10 mouse cellular contexts compared by ENCODE assay signal in the genomic region with DNA sequence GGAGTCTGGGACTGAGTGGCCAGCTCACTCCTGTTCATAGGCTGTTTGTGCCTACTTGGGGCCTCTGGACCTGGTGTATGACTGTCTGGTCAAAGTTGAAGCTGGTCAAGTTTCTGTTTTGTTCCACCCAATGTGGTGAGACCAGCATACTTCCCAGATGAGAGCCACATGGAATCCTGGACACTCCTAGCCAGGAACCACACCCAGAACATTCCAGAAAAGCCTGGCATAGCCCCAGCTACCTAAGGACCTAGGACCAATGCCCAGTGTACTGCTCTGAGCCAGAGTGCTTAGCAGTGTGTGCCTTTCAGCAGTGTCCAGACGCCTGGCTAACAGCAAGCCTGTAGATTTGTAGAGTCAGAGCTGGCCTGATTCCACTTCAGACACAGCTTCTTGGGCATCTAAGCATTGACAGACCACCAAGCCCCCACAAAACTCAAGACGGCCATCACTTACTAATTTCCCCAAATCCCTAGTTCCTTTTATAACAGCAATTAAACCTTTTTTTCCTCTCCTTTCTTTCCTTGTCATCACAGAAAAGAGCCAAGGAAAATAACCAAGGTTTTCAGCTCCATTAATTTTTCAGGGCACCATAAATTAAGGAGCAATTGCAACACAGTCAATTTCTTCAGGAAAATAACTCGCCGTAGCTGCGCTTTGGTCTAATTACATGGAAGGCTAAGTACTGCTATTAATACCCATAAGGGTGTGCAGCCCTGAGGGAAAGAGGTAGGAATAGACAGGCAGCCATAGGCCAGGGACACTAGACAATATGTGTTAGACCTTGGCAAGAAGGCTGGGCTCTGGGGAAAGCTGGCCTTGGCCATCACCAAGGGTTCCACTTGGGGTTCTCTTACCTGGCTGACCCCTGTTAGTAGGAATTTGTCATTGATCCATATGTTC.
A peak's percentile ranks its signal among the peaks of the same experiment; 100 is the strongest.
DNase-seq lines count a peak whose midpoint lies in the region; ATAC-seq and TF ChIP-seq lines count a peak whose summit lies in the region.
"Had no signal": no experiment of that assay in that cellular context is flagged by ENCODE, and none has a peak within 500 bp of the region (broad histone marks: within the 10 kb centered on the region; RNA-seq: fewer than 3 reads in every experiment).

No protein-coding gene starts in this region.

- ATAC-seq in midbrain, postnatal 0 days (ENCODE audit: low FRiP score) = no peak
- no peak for ATAC-seq in midbrain, embryonic 16.5 days
- ATAC-seq in neural tube, embryonic 14.5 days (ENCODE audit: low read depth) = peak; percentile 68
- ATAC-seq in inflammation-experienced regulatory T-cells, adult 6 months = no peak

- H3K27ac ChIP-seq in midbrain, postnatal 0 days (ENCODE audit: low read depth, low read length) = no peak overlapping the region
- no peak overlapping the region for H3K27ac ChIP-seq in midbrain, embryonic 16.5 days (ENCODE audit: low read length)
- no peak overlapping the region; the same call in 1 of the 2 replicates for H3K27ac ChIP-seq in neural tube, embryonic 14.5 days (ENCODE audit: low read depth, low read length)
- no peak overlapping the region for H3K27ac ChIP-seq in thymus, adult 2 months (ENCODE audit: control insufficient read depth, insufficient read depth, low read length)
- H3K27ac ChIP-seq: liver, embryonic 13.5 days had no signal

- 65% methylated on average over 5 of the region's 5 CpGs for WGBS in midbrain, postnatal 0 days
- WGBS in midbrain, embryonic 16.5 days = 80% methylated on average over 5 of the region's 5 CpGs
- WGBS in neural tube, embryonic 14.5 days = 36% methylated on average over 5 of the region's 5 CpGs
- WGBS in thymus, adult 2 months = 95% methylated on average over 5 of the region's 5 CpGs

- no peak for TF ChIP-seq POLR2A in thymus, adult 2 months (IDR thresholded peaks at IDR 0.05; ENCODE audit: control insufficient read depth, extremely low read depth, insufficient read depth, low read length, poor library complexity)

- H3K9me3 ChIP-seq in midbrain, postnatal 0 days (ENCODE audit: low read length) = no peaks in the 10 kb centered on the region
- H3K9me3 ChIP-seq in midbrain, embryonic 16.5 days (replicated peaks; ENCODE audit: control insufficient read depth, low read length, poor library complexity, severe bottlenecking) = no peaks in the 10 kb centered on the region
- H3K9me3 ChIP-seq in neural tube, embryonic 14.5 days (ENCODE audit: control insufficient read depth, low read length) = no peaks in the 10 kb centered on the region
- H3K9me3 ChIP-seq: liver, embryonic 13.5 days had no signal

- no peak overlapping the region for H3K4me3 ChIP-seq in midbrain, postnatal 0 days (ENCODE audit: low read depth, low read length)
- H3K4me3 ChIP-seq in midbrain, embryonic 16.5 days (ENCODE audit: low read depth, low read length) = no peak overlapping the region
- no peak overlapping the region for H3K4me3 ChIP-seq in neural tube, embryonic 14.5 days (ENCODE audit: low read depth, low read length)
- H3K4me3 ChIP-seq in thymus, adult 2 months (ENCODE audit: control insufficient read depth, insufficient read depth, low read length) = no peak overlapping the region
- H3K4me3 ChIP-seq: liver, embryonic 13.5 days had no signal

- TF ChIP-seq CTCF in midbrain, postnatal 0 days (IDR thresholded peaks at IDR 0.05) = no peak
- no peak for TF ChIP-seq CTCF in thymus, adult 2 months (IDR thresholded peaks at IDR 0.05; ENCODE audit: borderline replicate concordance, control insufficient read depth, extremely low read depth, insufficient read depth, low read length, poor library complexity)

- H3K36me3 ChIP-seq in midbrain, postnatal 0 days (ENCODE audit: insufficient read depth, low read length) = peaks cover 5% of the 10 kb centered on the region; the same call in 1 of the 2 replicates
- H3K36me3 ChIP-seq in midbrain, embryonic 16.5 days (ENCODE audit: control insufficient read depth, insufficient read depth, low read length) = no peaks in the 10 kb centered on the region
- no peaks in the 10 kb centered on the region for H3K36me3 ChIP-seq in neural tube, embryonic 14.5 days (ENCODE audit: control insufficient read depth, insufficient read depth, low read length)
- H3K36me3 ChIP-seq in thymus, adult 2 months (ENCODE audit: control insufficient read depth, insufficient read depth, low read length) = no peaks in the 10 kb centered on the region
- H3K36me3 ChIP-seq: liver, embryonic 13.5 days had no signal

- H3K4me2 ChIP-seq in midbrain, postnatal 0 days (ENCODE audit: low read depth, low read length, poor library complexity, severe bottlenecking) = no peak overlapping the region
- no peak overlapping the region for H3K4me2 ChIP-seq in midbrain, embryonic 16.5 days (ENCODE audit: low read length)
- H3K4me2 ChIP-seq in neural tube, embryonic 14.5 days (ENCODE audit: low read depth, low read length) = no peak overlapping the region
- H3K4me2 ChIP-seq: liver, embryonic 13.5 days had no signal

- H3K4me1 ChIP-seq in midbrain, postnatal 0 days (ENCODE audit: insufficient read depth, low read length) = no peaks in the 10 kb centered on the region
- no peaks in the 10 kb centered on the region for H3K4me1 ChIP-seq in midbrain, embryonic 16.5 days (ENCODE audit: control insufficient read depth, insufficient read depth, low read length)
- no peaks in the 10 kb centered on the region for H3K4me1 ChIP-seq in neural tube, embryonic 14.5 days (ENCODE audit: control insufficient read depth, insufficient read depth, low read length)
- no peaks in the 10 kb centered on the region for H3K4me1 ChIP-seq in thymus, adult 2 months (replicated peaks; ENCODE audit: control insufficient read depth, insufficient read depth, low read length)
- H3K4me1 ChIP-seq: liver, embryonic 13.5 days had no signal

- peak; percentile 16 for DNase-seq in midbrain, postnatal 0 days (ENCODE audit: low spot score)
- peak; percentile 67 for DNase-seq in gastrocnemius, postnatal 25 days
- peak; percentile 69 for DNase-seq in kidney, adult 9 months
- no peak for DNase-seq in thymus, adult 2 months
- DNase-seq in layer of hippocampus, adult 8-10 months (ENCODE audit: low spot score in 2 of 2) = no peak
- DNase-seq: liver, embryonic 13.5 days; retina, postnatal 1 day had no signal

- H3K27me3 ChIP-seq in midbrain, postnatal 0 days (ENCODE audit: insufficient read depth, low read length) = no peaks in the 10 kb centered on the region
- H3K27me3 ChIP-seq in midbrain, embryonic 16.5 days (ENCODE audit: control insufficient read depth, insufficient read depth, low read depth, low read length) = no peaks in the 10 kb centered on the region
- H3K27me3 ChIP-seq in neural tube, embryonic 14.5 days (ENCODE audit: control insufficient read depth, insufficient read depth, low read length) = peaks cover 2% of the 10 kb centered on the region; the same call in 1 of the 2 replicates
- H3K27me3 ChIP-seq in thymus, adult 2 months (ENCODE audit: control insufficient read depth, insufficient read depth, low read length) = no peaks in the 10 kb centered on the region
- H3K27me3 ChIP-seq: liver, embryonic 13.5 days had no signal

- H3K9ac ChIP-seq in midbrain, postnatal 0 days (replicated peaks; ENCODE audit: low read length, poor library complexity, severe bottlenecking) = no peak overlapping the region
- no peak overlapping the region for H3K9ac ChIP-seq in midbrain, embryonic 16.5 days (ENCODE audit: low read depth, low read length)
- H3K9ac ChIP-seq in neural tube, embryonic 14.5 days (replicated peaks; ENCODE audit: low read depth, low read length) = no peak overlapping the region
- H3K9ac ChIP-seq: liver, embryonic 13.5 days had no signal

Comparison
In these comparisons a context has a peak if more than half of its experiments do, and no peak if none do; other contexts are left out.
1. DNase-seq: peak in midbrain, postnatal 0 days (single experiment), gastrocnemius, postnatal 25 days (single experiment) and kidney, adult 9 months (single experiment); none in thymus, adult 2 months (single experiment) and layer of hippocampus, adult 8-10 months (0 of 2).